Mouse (Mus musculus): ENCODE measurements around the gene Abhd4. TPM values are rescaled to one million over a fixed set of nuclear protein-coding genes. Genes with fewer than 3 reads are reported as not detected.
A peak's percentile ranks its signal among the peaks of the same experiment; 100 is the strongest.

Gene Abhd4
- polyA plus RNA-seq, 1 experiment = 65.9 TPM

- H3K4me2 ChIP-seq (ENCODE audit: low read depth) = no peak overlapping the region
- no peaks in the 10 kb centered on the region for H3K79me2 ChIP-seq (ENCODE audit: control insufficient read depth, insufficient read depth)
- no peaks in the 10 kb centered on the region for H3K27me3 ChIP-seq (ENCODE audit: control insufficient read depth, insufficient read depth, insufficient read length)
- TF ChIP-seq POLR2A (IDR thresholded peaks at IDR 0.05; ENCODE audit: insufficient read length, low read depth) (no peak), POLR2AphosphoS2 (IDR thresholded peaks at IDR 0.05; ENCODE audit: insufficient read length, low read depth) (no peak)
- no peaks in the 10 kb centered on the region for H3K36me3 ChIP-seq (ENCODE audit: control insufficient read depth, insufficient read depth)
- no peak overlapping the region for H3K4me3 ChIP-seq
- no peak overlapping the region for H3ac ChIP-seq (ENCODE audit: control insufficient read depth, insufficient read length)
These were observed 44.1 kb upstream of the Abhd4 start for GRCm38 (mm10) chr14:54209932-54210331.

DNA sequence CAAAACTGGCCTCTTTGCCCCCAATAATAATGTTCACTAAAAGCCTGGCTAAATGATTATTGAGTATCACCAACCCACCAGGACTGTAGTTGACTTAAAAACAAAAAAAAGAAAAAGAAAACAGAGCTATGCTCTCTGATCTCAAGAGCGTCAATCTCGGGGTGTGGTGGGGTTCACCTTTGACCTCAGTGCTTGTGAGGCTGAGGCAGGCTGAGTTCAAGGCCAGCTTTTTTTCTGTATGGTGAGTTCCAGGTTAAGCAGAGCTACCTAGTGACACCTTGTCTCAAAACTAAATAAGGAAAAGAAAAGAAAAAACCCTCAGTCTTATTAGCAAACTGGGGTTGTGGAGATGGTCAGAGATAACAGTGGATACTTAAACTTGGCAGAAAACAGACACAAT is 43.6 kb upstream of the Abhd4 start:
- no peak overlapping the region for H3K4me2 ChIP-seq (ENCODE audit: low read depth)
- TF ChIP-seq MYOD1 (IDR thresholded peaks at IDR 0.05; ENCODE audit: control insufficient read depth in 1 of 3, insufficient read length in 2 of 3, low read depth in 2 of 3) (no peak), USF1 (IDR thresholded peaks at IDR 0.05; ENCODE audit: low read depth) (no peak), POLR2AphosphoS2 (IDR thresholded peaks at IDR 0.05; ENCODE audit: insufficient read length, low read depth) (no peak), E2F4 (IDR thresholded peaks at IDR 0.05; ENCODE audit: insufficient read depth) (no peak), TCF12 (IDR thresholded peaks at IDR 0.05; ENCODE audit: insufficient read depth, poor library complexity, severe bottlenecking) (no peak), SRF (IDR thresholded peaks at IDR 0.05; ENCODE audit: control insufficient read depth, insufficient read length, low read depth) (no peak), TCF3 (IDR thresholded peaks at IDR 0.05; ENCODE audit: insufficient read length, low read depth) (no peak), MAX (IDR thresholded peaks at IDR 0.05; ENCODE audit: low read depth) (no peak), REST (IDR thresholded peaks at IDR 0.05; ENCODE audit: insufficient read depth, insufficient read length) (no peak), CEBPB (IDR thresholded peaks at IDR 0.05; ENCODE audit: insufficient read depth, poor library complexity, severe bottlenecking) (no peak), POLR2A (IDR thresholded peaks at IDR 0.05; ENCODE audit: insufficient read length, low read depth) (no peak), MYOG (IDR thresholded peaks at IDR 0.05; ENCODE audit: control insufficient read depth in 1 of 3, insufficient read depth in 1 of 3, insufficient read length in 2 of 3, low read depth in 2 of 3) (no peak)
- H3ac ChIP-seq (ENCODE audit: control insufficient read depth, insufficient read length) = no peak overlapping the region
- no peaks in the 10 kb centered on the region for H3K36me3 ChIP-seq (ENCODE audit: control insufficient read depth, insufficient read depth)
- H3K27me3 ChIP-seq (ENCODE audit: control insufficient read depth, insufficient read depth, insufficient read length) = no peaks in the 10 kb centered on the region
- H3K79me2 ChIP-seq (ENCODE audit: control insufficient read depth, insufficient read depth) = no peaks in the 10 kb centered on the region
- no peak overlapping the region for H3K4me3 ChIP-seq

DNA sequence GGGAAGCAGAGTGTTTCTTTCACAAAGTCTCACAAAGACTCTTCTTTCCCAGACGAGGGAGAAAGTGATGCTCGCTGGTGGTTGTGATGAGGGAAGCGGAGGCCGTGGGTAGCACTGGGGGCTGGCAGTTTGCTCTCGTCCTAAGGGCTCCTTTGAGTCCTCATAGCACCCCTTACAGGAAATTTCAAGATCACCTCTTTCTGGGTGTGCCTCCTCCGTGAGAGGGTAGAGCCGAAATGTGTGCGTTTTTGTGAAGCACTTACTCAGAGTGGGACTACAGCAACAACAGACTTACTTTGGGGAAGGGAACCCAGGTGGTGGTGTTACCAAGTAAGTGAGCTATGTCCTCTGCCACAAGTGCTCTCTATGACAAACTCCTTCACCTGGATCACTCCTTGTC is 42.8 kb upstream of the Abhd4 start:
- Histone ChIP-seq H3K36me3 (ENCODE audit: control insufficient read depth, insufficient read depth) (no peaks in the 10 kb centered on the region), H3K27me3 (ENCODE audit: control insufficient read depth, insufficient read depth, insufficient read length) (no peaks in the 10 kb centered on the region), H3K4me3 (no peak overlapping the region), H3K79me2 (ENCODE audit: control insufficient read depth, insufficient read depth) (no peaks in the 10 kb centered on the region), H3K4me2 (ENCODE audit: low read depth) (no peak overlapping the region), H3ac (ENCODE audit: control insufficient read depth, insufficient read length) (no peak overlapping the region)
- no peak for TF ChIP-seq MAX (IDR thresholded peaks at IDR 0.05; ENCODE audit: low read depth)
- no peak for TF ChIP-seq POLR2AphosphoS2 (IDR thresholded peaks at IDR 0.05; ENCODE audit: insufficient read length, low read depth)
- no peak for TF ChIP-seq MYOD1 (IDR thresholded peaks at IDR 0.05; ENCODE audit: control insufficient read depth in 1 of 3, insufficient read length in 2 of 3, low read depth in 2 of 3)
- TF ChIP-seq USF1 (IDR thresholded peaks at IDR 0.05; ENCODE audit: low read depth) = no peak
- TF ChIP-seq CEBPB (IDR thresholded peaks at IDR 0.05; ENCODE audit: insufficient read depth, poor library complexity, severe bottlenecking) = no peak
- TF ChIP-seq TCF3 (IDR thresholded peaks at IDR 0.05; ENCODE audit: insufficient read length, low read depth) = no peak
- TF ChIP-seq MYOG (IDR thresholded peaks at IDR 0.05; ENCODE audit: control insufficient read depth in 1 of 3, insufficient read depth in 1 of 3, insufficient read length in 2 of 3, low read depth in 2 of 3) = no peak
- no peak for TF ChIP-seq E2F4 (IDR thresholded peaks at IDR 0.05; ENCODE audit: insufficient read depth)
- TF ChIP-seq SRF (IDR thresholded peaks at IDR 0.05; ENCODE audit: control insufficient read depth, insufficient read length, low read depth) = no peak
- TF ChIP-seq POLR2A (IDR thresholded peaks at IDR 0.05; ENCODE audit: insufficient read length, low read depth) = no peak
- TF ChIP-seq REST (IDR thresholded peaks at IDR 0.05; ENCODE audit: insufficient read depth, insufficient read length) = no peak
- TF ChIP-seq TCF12 (IDR thresholded peaks at IDR 0.05; ENCODE audit: insufficient read depth, poor library complexity, severe bottlenecking) = no peak

- Histone ChIP-seq H3ac (ENCODE audit: control insufficient read depth, insufficient read length) (no peak overlapping the region), H3K27me3 (ENCODE audit: control insufficient read depth, insufficient read depth, insufficient read length) (no peaks in the 10 kb centered on the region), H3K4me2 (ENCODE audit: low read depth) (no peak overlapping the region), H3K79me2 (ENCODE audit: control insufficient read depth, insufficient read depth) (no peaks in the 10 kb centered on the region), H3K4me3 (no peak overlapping the region), H3K36me3 (ENCODE audit: control insufficient read depth, insufficient read depth) (no peaks in the 10 kb centered on the region)
- no peak for TF ChIP-seq SRF (IDR thresholded peaks at IDR 0.05; ENCODE audit: control insufficient read depth, insufficient read length, low read depth)
- no peak for TF ChIP-seq USF1 (IDR thresholded peaks at IDR 0.05; ENCODE audit: low read depth)
- TF ChIP-seq E2F4 (IDR thresholded peaks at IDR 0.05; ENCODE audit: insufficient read depth) = no peak
- no peak for TF ChIP-seq POLR2AphosphoS2 (IDR thresholded peaks at IDR 0.05; ENCODE audit: insufficient read length, low read depth)
These were observed 42.2 kb upstream of the Abhd4 start for GRCm38 (mm10) chr14:54211755-54212154.

DNA sequence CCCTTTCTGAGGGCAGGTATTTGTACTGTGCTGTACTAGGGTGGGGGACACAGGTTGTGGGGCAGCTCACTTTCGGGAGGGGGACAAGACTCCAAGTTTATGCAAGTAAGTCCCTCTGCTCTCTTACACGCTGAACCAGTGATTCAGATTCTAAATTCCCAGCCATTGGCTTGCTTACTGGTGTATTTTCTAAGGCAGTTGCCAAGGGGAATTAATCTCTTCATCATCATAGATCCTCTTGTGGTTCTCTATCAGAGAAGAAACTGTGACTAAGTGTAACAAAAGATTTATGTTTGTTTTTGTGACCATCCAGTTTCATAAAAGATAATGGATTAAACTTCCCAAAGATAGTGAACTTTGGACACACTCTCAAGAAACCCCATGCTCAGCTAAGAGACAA is 40.3 kb upstream of the Abhd4 start:
- H3K79me2 ChIP-seq (ENCODE audit: control insufficient read depth, insufficient read depth) = no peaks in the 10 kb centered on the region
- H3ac ChIP-seq (ENCODE audit: control insufficient read depth, insufficient read length) = no peak overlapping the region
- H3K27me3 ChIP-seq (ENCODE audit: control insufficient read depth, insufficient read depth, insufficient read length) = no peaks in the 10 kb centered on the region
- no peak overlapping the region for H3K4me3 ChIP-seq
- H3K36me3 ChIP-seq (ENCODE audit: control insufficient read depth, insufficient read depth) = no peaks in the 10 kb centered on the region
- TF ChIP-seq MAX (IDR thresholded peaks at IDR 0.05; ENCODE audit: low read depth) (no peak), SRF (IDR thresholded peaks at IDR 0.05; ENCODE audit: control insufficient read depth, insufficient read length, low read depth) (no peak), POLR2AphosphoS2 (IDR thresholded peaks at IDR 0.05; ENCODE audit: insufficient read length, low read depth) (no peak)
- peak overlapping the region; percentile 30 for H3K4me2 ChIP-seq (ENCODE audit: low read depth)

All from myocyte (in vitro differentiated cells).